Mouse (Mus musculus) ES-E14 (cell line): Measurements from ENCODE around the gene Olfr807.

Source experiments
- CHD2 ChIP-seq: IDR thresholded peaks from 2 replicates; pipeline ENCODE4 v1.6.1; 2014; ENCODE audit warnings: mild to moderate bottlenecking, low read depth, low read length, inconsistent platforms
- HCFC1 ChIP-seq: IDR thresholded peaks from 2 replicates; pipeline ENCODE4 v1.6.1; 2012; ENCODE audit warnings: low read length, inconsistent platforms, borderline replicate concordance; ENCODE audit not compliant: insufficient read depth
- MAFK ChIP-seq: IDR thresholded peaks from 2 replicates; pipeline ENCODE4 v1.6.1; 2014; ENCODE audit warnings: mild to moderate bottlenecking, low read depth, low read length, inconsistent platforms; ENCODE audit not compliant: insufficient read depth
- ZNF384 ChIP-seq: IDR thresholded peaks from 2 replicates; pipeline ENCODE4 v1.6.1; 2012; ENCODE audit warnings: low read depth, low read length, inconsistent platforms

GRCm38 (mm10) chr10:129778123-129778522 lies 20.5 kb upstream of the Olfr807 start:
- TF ChIP-seq HCFC1 (no peak), ZNF384 (no peak), CHD2 (no peak), MAFK (no peak)
